Mouse (Mus musculus) layer of hippocampus, adult 9-11 months (tissue): Measurements from ENCODE around the gene Cep95.

Experiments
- DNase-seq: peaks from one replicate; pipeline ENCODE4 v3.0.0; 2022

Cep95 gene

DNA sequence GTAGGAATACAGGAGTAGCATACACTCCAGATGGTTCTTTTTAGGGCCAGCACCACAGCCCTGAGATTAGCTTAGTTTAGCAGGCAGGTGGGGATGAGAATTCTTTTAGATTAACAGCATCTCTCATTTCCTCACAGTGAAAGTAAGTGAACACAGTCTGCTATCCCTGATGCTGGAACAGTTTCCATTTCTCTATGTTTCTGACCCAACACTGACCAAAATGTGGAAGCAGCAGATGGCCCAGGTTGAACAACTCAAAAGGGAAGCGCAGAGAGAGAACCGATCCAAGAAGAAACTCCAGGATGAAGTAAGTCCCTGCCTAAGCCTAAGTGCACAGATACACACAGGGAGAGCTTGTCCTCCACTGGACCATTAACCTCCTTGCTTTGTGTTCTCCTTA, 26.3 kb downstream of the Cep95 start:
- no peak for DNase-seq

DNA sequence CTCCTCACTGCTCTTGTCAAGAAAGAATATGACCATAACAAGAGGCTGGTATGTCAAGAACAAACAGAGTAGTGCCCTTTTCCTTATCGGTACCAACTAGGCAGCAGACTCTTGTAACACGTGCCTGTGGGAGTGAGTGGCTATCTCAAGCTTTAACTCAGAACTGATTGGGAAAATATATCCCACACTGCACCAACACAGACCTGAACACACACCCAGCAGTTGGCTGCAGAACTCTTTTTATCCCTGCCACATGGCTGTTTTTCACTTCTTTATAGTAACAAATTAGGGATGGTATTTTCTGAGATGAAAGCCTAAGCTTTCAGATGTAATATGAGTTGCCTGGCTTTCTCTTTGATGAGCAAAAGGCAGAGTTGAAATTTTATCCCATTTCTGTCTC, 26.7 kb downstream of the Cep95 start:
- DNase-seq, result no peak

DNA sequence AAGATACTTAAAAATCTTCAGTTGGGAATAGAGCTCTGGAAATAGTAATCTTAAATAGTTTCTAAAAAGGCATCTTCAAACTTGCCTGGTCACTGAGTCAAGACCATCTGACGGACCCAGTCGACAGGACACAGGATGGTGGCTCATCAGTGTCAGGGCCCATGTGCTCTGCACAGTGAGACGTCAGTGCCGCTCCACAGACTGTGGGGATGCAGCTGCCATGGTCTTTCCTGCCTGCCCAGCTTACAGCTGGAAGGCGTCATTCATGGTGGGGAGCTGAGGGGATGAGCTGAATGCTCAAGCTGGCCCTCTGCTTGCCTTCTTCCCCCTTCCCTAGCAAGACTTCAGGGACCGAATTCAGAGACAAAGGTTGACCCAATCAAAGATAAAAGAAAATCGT, 27.3 kb downstream of the Cep95 start:
- no peak for DNase-seq

DNA sequence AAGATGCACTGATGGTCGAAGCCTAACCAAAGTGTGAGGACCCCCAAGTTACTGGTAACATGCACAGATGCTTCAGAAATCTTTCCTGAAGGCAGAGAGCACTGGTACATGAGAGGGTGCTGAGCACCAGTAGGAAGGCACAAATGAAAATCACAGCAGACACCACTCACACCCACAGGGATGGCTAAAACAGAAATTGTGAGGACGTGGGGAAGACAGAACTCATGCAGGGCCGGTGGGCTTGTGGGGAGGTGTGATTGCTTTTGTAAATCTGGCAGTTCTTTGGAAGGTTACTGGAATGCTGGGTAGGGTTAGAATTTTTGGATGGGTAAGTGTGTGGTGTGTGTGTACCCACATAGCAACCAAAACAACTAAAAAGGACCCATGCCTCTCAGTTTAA, 28.1 kb downstream of the Cep95 start:
- no peak for DNase-seq

DNA sequence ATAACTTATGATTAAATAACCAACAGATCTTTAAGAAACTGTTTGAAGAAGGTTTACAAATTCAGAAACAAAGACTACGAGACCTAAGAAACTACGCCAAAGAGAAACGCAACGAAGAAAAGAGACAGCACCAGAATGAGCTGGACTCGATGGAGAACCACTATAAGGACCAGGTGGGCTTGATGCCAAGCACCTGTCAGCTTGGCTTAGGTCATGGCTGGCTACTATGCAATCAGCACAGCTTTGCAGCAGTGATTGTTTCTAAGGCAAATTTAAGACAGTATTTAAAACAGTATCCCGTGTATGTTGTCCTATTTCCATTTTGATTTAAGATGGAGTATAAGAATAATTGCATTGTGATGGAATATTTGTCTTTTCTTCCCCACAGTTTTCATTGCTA, 28.8 kb downstream of the Cep95 start:
- DNase-seq, result no peak

GRCm38 (mm10) chr11:106818341-106818740, 29.3 kb downstream of the Cep95 start:
- DNase-seq, result no peak

GRCm38 (mm10) chr11:106819595-106819994, 30.5 kb downstream of the Cep95 start:
- DNase-seq, result no peak

DNA sequence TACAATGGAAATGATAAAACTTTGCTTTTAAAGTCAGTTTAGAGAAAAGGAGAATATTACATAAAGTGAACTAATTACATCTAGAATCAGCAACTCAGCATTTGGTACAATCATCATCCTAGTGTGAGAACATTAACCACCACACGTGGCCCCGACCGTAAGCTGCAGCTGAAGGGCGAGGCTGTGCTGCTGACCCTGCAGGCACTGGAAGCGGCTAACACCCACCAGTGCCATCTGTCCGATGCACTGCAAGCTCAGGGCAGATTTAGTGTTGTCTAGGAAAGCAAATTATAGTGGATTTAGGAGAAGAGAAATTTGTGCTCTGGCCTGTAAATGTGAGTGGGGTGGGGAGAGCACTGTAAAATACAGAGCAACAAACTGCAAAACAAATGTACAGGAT, 31.2 kb downstream of the Cep95 start:
- DNase-seq, result no peak

- peak; percentile 64 for DNase-seq
Measured at GRCm38 (mm10) chr11:106820972-106821371, 31.9 kb downstream of the Cep95 start.

- DNase-seq, result no peak
Measured at GRCm38 (mm10) chr11:106821397-106821796, 32.3 kb downstream of the Cep95 start.

GRCm38 (mm10) chr11:106822491-106822890, 33.4 kb downstream of the Cep95 start:
- DNase-seq, result no peak

- DNase-seq, result peak; percentile 72
Measured at GRCm38 (mm10) chr11:106822911-106823310, 33.9 kb downstream of the Cep95 start.

- no peak for DNase-seq
Measured at GRCm38 (mm10) chr11:106823741-106824140, 34.7 kb downstream of the Cep95 start.

- no peak for DNase-seq
Measured at GRCm38 (mm10) chr11:106824403-106824802, 35.4 kb downstream of the Cep95 start.

DNA sequence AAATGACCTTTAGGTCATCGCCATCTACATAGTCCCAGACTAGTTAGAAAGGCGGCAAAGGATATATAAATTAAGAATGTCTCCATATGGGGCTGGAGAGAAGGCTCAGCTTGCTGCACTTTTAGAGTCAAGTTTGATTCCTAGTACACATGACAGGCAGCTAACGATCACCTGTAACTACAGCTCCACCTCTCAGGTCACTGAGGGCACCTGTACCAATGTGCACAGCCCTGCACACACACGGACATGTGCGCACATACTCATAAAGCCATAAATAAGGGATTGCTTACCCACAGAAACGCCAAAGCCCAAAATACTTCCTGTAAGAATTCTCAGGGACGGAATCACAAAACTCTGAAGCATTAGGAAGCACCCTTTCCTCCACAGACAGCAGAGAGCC, 39.0 kb downstream of the Cep95 start:
- no peak for DNase-seq

DNA sequence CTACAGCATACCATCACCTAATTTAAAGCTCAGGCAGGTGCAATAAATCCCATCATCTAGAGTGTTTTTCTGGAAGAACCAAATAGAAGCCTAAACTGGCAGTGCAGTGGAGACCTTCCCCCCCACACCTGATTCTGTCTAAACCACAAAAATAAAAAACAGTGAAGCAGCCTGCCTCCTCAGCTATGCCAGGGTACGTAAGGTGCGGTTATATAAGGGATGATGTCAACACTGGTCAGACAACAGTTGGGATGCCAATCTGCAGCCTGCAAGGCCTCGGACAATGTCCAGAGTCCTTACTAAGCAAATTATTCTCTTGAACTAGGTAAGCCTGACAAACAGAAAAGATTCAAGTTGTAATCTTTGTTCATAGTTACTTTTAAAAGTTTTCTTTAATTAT, 53.0 kb downstream of the Cep95 start:
- DNase-seq, result no peak

- no peak for DNase-seq
Measured at GRCm38 (mm10) chr11:106851438-106851837, 62.4 kb downstream of the Cep95 start.
